Mouse (Mus musculus) kidney, postnatal 36 days (tissue): ENCODE measurements at regions not wholly inside any gene's neighbourhood (a gene's known extent, or its start where the extent isn't known, plus 50 kb on each side); places are given as distances from the start of the nearest gene placed in this dataset.

ENCODE experiments used
- DNase-seq, 2 experiments: peaks; one replicate each; pipeline ENCODE4 v3.0.0; 2021 to 2022; ENCODE audit warnings: mixed read lengths in 2 of 2

DNA sequence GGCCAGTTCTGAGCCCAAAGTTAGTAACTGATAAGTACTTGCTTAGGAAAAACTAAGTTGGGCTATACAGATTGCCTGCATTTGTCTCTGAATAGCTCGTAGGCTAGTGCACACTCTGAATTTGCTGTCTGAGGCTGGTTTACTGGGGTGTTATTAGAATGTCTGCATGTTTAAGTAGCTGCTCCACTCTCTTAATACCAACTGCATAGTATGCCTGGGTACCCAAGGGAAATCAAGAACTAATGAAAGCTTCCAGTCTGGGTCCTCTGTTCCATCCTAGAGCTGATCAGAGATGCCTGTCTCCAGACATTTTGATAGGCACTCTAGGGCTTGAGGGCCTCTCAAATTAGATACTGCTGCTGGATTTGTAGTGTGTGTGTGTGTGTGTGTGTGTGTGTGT is 537.6 kb downstream of the Bcl11a start:
- no peak for DNase-seq

GRCm38 (mm10) chr11:24618586-24618985 is 540.7 kb downstream of the Bcl11a start:
- DNase-seq, result no peak

DNA sequence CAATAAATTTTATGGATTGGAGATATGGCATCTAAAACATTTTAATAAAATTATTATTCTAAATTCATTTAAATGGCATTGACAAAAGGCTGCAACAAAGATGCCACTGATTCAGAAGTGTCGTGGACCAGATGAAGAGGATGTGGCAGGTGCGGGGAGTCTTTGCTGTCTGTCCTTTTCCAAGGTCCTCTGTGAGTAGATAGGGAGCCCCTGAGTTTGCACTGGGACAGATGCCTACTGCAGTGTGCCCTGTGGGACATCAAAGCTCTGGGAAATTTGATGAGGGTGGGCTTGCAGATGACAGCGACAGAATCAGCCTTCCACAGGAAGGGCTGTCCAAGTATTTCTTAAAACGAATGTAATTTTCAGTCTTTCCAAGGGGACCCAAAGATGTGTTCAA is 541.2 kb downstream of the Bcl11a start:
- no peak for DNase-seq

DNA sequence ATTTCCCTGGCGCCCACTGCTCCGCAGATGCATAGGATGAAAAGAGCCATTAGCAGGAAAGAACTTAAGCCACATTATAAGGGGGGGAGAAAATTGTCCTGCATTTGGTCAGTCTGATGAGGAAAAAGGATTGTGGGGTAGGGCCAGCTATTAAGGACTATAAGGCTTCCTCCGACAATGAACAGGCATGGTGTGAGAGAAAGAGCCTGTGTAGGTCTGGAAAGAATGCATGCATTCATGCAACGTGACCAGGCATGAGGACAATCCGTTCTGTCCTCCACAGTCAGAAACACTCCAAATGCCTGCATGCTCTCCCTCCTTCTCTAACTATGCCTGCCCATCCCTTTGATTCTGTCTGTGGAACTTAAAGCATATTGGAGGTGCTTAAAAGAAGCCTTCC is 550.8 kb downstream of the Bcl11a start:
- no peak for DNase-seq

DNA sequence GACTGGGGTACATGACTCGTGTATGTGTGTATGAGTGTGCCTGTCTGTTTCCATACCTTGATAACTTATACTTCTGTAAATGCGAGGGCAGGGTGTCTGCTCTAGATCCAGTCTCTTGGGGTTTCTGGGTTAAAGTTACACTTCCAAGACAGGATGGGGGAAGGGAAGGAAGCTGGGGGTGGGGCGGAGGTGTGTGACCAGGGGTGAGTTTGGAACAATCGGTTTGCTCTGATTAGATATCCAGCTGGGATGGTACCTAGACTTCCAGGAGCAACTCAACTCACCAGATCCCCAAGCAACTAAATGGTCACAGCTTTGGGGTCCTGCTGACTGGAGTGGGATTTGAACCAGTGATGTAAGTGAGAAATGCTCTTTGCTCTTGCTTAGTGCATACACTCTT is 551.6 kb downstream of the Bcl11a start:
- no peak for DNase-seq

DNA sequence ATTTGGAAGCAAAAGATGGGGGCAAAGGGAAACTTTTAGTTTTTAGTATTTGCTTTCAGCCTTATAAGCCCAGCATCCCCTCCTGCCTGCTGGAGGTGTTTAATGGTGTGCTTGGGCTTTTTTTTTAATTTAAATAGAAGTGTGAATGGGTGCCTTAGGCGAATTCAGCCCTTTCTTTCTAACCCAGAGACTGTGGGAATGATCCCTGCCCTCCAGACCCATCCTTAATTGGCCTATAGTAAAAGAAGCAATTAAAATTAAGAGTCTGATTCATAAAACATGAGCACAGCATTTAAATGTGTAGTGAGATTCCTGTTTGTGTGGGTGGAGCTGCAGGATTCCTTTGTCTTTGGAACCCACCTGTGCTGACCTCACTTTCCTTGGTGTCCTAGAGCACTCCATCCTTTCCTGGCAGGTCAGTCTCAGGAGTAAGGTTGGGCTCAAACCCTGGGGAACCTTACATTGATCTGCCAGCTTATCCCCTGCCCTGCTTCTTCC is 552.6 kb downstream of the Bcl11a start:
- DNase-seq, result no peak

GRCm38 (mm10) chr11:24631651-24632050 is 553.8 kb downstream of the Bcl11a start:
- DNase-seq, result no peak

- no peak for DNase-seq
These were observed 558.9 kb downstream of the Bcl11a start for GRCm38 (mm10) chr11:24636716-24637115.

GRCm38 (mm10) chr11:24643439-24644109 is 565.7 kb downstream of the Bcl11a start:
- peak in 1 of 2 experiments; percentile 6 for DNase-seq

- DNase-seq, result no peak
These were observed 575.0 kb downstream of the Bcl11a start for GRCm38 (mm10) chr11:24652852-24653251.

GRCm38 (mm10) chr11:24664082-24664481 is 586.2 kb downstream of the Bcl11a start:
- no peak for DNase-seq

DNA sequence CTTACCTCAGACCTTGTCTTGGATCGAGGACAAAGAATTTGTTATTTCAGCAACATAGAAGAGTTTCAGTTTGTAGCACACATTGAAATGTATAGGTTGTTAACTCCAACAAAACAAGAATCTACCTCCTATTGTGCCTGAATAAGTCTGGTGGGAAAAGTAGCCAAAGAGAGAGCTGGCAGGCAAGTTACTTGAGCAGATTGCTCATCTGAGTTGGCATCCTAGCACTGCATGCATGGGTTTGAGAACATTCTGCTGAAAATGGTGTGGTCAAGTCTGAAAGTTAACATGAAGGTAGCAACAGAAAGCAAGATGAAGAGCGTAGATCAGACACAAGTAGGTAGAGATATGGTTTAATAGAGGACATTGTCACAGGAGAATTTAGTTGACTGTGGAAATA is 587.5 kb downstream of the Bcl11a start:
- no peak for DNase-seq

DNA sequence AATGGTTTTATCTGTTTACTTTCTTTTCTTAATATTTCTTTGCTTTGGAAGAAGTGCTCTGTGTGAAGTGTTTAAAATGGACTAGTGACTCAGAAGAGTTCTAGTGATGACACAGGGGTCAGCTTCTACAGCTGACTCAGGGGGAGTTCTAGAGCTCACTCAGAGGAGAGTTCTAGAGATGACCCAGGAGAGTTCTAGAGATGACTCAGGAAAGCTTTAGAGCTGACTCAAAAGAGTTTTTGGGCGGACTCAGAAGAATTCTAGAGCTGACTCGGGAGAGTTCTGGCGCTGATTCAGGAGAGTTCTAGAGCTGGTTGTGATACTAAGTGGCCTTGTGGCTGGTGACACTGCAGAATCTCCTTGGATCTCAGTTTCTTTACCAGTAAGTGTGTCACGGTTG is 593.8 kb downstream of the Bcl11a start:
- DNase-seq, result no peak

GRCm38 (mm10) chr11:24673248-24674207 is 595.7 kb downstream of the Bcl11a start:
- DNase-seq, result no peak

DNA sequence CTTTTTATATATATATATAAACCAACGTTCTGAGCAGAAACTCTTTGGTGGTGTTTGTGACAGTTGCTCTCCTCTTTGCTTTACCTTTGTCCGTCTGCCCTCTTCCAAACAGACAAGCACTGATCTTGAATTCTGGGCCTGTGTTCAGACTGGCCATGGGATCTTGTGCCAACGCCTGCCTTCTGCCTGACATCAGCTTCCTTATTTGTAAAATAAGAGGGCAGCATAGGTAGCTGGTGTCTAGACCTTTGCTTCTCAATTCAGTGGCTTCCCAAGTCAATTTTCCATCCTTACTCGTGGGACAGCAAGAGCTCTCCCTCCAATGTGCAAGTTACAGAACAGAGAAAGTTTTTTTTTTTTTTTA is 596.3 kb downstream of the Bcl11a start:
- DNase-seq, result no peak

GRCm38 (mm10) chr11:24677016-24677415 is 599.2 kb downstream of the Bcl11a start:
- DNase-seq, result no peak

DNA sequence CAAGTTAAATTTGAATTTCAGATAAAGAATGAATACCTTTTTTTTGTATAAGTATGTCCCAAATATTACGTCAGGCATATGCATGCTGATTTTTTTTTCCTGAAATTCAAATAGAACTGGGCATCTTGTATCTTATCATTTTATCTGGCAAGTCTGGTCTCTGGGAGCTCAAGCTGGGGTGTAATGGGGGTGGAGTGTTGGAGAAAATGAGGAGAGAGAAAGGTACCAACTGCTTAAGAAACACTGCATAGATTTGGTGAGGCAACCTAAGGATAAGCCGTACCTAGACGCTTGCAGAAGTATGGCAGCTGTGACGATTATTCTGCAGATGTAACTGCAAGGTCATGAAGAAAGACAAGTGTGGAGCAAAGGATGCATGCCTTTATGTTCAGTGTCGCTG is 601.7 kb downstream of the Bcl11a start:
- no peak for DNase-seq

DNA sequence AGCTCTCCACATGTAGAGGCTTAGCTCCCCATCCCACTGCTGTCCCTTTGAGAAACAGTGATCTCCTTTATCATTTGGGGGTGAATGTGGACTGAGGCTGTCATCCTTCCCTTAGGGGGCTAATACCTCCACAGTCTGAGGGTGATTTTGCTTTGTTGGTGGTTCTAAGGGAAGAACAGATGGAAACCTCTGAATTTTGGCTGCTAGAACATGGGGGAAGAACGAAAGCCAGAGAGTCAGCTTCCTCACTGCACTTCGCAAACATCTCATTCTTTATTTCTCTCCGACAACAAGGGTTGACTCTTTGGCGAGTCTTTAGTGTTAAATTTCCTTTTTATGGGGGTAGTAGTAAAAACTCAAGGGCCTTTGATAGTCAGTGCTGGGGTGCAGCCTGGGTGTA is 604.6 kb downstream of the Bcl11a start:
- DNase-seq, result no peak

DNA sequence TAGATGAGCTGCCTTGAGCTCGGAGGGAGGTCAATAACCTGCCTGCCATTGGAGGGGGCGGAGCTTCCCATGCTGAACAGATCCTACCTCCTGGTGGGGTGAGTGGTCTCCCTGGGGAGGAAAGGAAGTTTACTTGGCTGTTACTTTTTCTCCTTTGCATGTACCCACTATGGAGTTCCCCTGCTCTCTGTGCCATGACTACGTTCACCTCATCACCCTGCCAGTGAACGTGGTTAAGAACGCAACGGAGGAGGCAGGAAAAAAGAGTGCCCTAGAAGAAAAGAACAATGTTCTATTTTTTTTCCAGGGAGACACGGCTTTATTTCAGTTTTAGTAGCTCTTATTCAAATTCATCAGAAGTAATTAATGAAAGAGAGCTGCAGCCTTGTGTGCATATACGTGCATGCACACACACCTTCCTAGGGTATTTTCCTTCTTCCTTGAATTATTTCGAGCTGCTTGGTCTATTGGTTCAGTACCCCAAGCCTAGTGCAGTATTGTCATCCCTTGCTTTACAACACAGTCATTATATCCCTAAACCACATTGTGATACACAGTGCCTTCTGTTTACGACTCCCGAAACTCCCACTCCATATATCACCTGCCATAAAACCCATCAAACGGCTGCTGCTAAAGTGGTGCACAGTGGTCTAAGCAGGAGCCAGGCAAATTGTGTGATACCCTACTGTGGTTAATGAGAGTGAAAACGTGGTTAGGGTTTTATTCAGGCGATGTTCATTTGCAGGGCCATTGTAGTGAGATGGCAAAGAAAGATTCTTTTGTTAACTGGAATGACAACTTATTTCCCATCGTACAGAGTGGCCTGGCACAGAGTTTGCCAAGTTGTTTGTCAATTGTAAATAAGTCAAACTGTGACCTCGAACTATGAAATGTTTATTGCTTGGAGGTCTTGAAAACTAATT is 608.0 kb downstream of the Bcl11a start:
- DNase-seq, result peak in 1 of 2 experiments; percentile 1

DNA sequence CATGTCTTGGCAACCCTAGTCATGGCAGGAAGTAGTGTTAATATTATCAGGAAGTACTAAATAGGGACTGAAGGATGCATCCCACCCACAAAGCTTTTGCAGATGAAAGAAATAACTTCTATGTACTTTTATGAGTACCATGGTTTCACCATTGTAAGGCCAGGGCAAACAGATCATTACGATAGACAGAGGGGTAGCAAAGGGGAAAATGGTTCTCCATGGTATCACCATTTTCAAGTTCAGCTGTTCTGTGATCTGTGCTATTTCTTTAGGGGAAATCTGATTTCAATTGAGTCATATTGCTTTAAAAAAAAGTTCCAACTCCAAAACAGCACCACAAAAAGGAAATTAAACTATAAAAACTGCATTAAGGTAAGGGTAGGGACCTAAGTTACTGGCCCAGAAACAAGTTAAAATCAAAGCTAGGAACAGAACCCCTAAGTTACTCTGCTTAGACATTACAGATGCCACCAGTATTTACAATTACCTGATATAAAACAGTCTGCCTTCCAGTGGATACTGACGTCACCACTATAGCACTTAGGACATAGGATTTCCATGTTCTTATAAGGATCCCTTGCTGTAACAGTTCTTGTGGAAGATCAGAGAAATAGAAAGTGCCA is 610.4 kb downstream of the Bcl11a start:
- DNase-seq, result no peak

- DNase-seq, result peak; percentile 9 to 63
These were observed 612.0 kb downstream of the Bcl11a start for GRCm38 (mm10) chr11:24689807-24690333.

GRCm38 (mm10) chr11:24693926-24694325 is 616.1 kb downstream of the Bcl11a start:
- no peak for DNase-seq
